Mouse (Mus musculus): ENCODE data around the gene Gm6164. TPM values are rescaled to one million over a fixed set of nuclear protein-coding genes. Genes with fewer than 3 reads are reported as not detected.
"Not testable (repeated sequence)": the region's sequence is repeated elsewhere in the genome, so short reads cannot be mapped to it uniquely, and the experiment has no call there.

Gm6164 gene
- not detected in 2 replicates for polyA plus RNA-seq (2012; rRNA removed)

GRCm38 (mm10) chr7:20205507-20205906, at the start of gene Gm6164:
Gm6164 (minus strand) TSS chr7:20205607.
- not testable (repeated sequence) for DNase-seq (ENCODE audit: low spot score)

GRCm38 (mm10) chr7:20233728-20234127, 28.3 kb upstream of the Gm6164 start, which contains the start of gene Gm4498:
Gm4498 (minus strand) TSS chr7:20233828.
- DNase-seq (ENCODE audit: low spot score): not testable (repeated sequence)

- DNase-seq (ENCODE audit: low spot score): not testable (repeated sequence)
Measured at GRCm38 (mm10) chr7:20193410-20193809, 12.0 kb downstream of the Gm6164 start, which contains the start of gene Vmn1r95. Vmn1r95 (plus strand) TSS chr7:20193710.

GRCm38 (mm10) chr7:20168277-20168676, 37.1 kb downstream of the Gm6164 start, which contains the start of gene Vmn1r94:
Vmn1r94 (minus strand) TSS chr7:20168377.
- not testable (repeated sequence) for DNase-seq (ENCODE audit: low spot score)

Other genes with a start within 250 kb of the Gm6164 start
- not detected in 2 replicates for gene Ceacam20, start 240.2 kb downstream of the Gm6164 start, polyA plus RNA-seq (2012; rRNA removed)
- gene Nlrp9b, start 214.1 kb downstream of the Gm6164 start, polyA plus RNA-seq (2012; rRNA removed): not detected in 2 replicates
- gene Vmn1r91, start 105.9 kb downstream of the Gm6164 start, polyA plus RNA-seq (2012; rRNA removed): not detected in 2 replicates
- gene Gm16442, start 83.0 kb downstream of the Gm6164 start, polyA plus RNA-seq (2012; rRNA removed): not detected in 2 replicates
- not detected in 2 replicates for gene Vmn1r93, start 66.5 kb downstream of the Gm6164 start, polyA plus RNA-seq (2012; rRNA removed)
- not detected in 2 replicates for gene Vmn1r94, start 37.2 kb downstream of the Gm6164 start, polyA plus RNA-seq (2012; rRNA removed)
- not detected in 2 replicates for gene Vmn1r95, start 11.9 kb downstream of the Gm6164 start, polyA plus RNA-seq (2012; rRNA removed)
- gene Gm4498, start 28.2 kb upstream of the Gm6164 start, polyA plus RNA-seq (2012; rRNA removed): not detected in 2 replicates
- not detected in 2 replicates for gene Gm5890, start 57.2 kb upstream of the Gm6164 start, polyA plus RNA-seq (2012; rRNA removed)
- gene Gm4133, start 128.5 kb upstream of the Gm6164 start, polyA plus RNA-seq (2012; rRNA removed): not detected in 2 replicates
- not detected in 2 replicates for gene Gm5728, start 169.8 kb upstream of the Gm6164 start, polyA plus RNA-seq (2012; rRNA removed)
- not detected in 2 replicates for gene Vmn1r100, start 212.3 kb upstream of the Gm6164 start, polyA plus RNA-seq (2012; rRNA removed)
- not detected in 2 replicates for gene Vmn1r101, start 237.0 kb upstream of the Gm6164 start, polyA plus RNA-seq (2012; rRNA removed)

All from urinary bladder, adult 2 months (tissue).